Mouse (Mus musculus) granulocyte monocyte progenitor cell, adult 5-6 weeks (primary cell): ENCODE measurements around the gene Uckl1. TPM values are rescaled to one million over a fixed set of nuclear protein-coding genes. Genes with fewer than 3 reads are reported as not detected.
A peak's percentile ranks its signal among the peaks of the same experiment; 100 is the strongest.

ENCODE experiments used
- ATAC-seq: replicated peaks from 2 replicates; pipeline ENCODE4 v1.8.0; 2016; ENCODE audit warnings: mild to moderate bottlenecking, moderate TSS enrichment, inconsistent platforms; ENCODE audit not compliant: poor library complexity, severe bottlenecking
- total RNA-seq, 2 experiments: library from RNA; stranded (forward) in 1 of 2; stranded (reverse) in 1 of 2; fragments of 200-712, 200-1000 nt in 1 of 2; fragments of >200 nt in 1 of 2; fragmentation: Nextera tagmentation in 1 of 2; gene quantifications; 2 replicates each; pipeline ENCODE4 v1.2.3; 2014 to 2017

Uckl1 gene
- total RNA-seq, 2 experiments from 2014 or later: 54.1 to 128 TPM

DNA sequence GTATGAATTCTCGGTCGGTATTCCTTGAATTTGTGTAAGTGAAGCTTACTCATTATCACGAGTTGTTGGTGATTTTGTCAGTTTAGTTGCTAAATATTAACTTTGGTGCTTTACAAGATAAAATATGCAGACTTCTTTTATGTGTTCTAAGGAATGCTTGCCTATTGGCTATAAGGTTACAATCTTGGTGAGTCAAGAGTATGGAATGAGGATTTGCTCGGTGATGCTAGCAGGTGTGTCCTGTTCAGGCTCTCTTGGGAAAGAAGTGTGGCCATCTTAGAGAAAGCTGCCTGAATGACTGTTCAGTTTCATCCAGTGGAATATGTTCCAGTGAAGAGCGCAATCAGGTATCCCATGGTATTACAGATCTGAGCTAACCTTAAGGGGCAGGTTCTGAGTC lies 59.2 kb downstream of the Uckl1 start:
- no peak for ATAC-seq

DNA sequence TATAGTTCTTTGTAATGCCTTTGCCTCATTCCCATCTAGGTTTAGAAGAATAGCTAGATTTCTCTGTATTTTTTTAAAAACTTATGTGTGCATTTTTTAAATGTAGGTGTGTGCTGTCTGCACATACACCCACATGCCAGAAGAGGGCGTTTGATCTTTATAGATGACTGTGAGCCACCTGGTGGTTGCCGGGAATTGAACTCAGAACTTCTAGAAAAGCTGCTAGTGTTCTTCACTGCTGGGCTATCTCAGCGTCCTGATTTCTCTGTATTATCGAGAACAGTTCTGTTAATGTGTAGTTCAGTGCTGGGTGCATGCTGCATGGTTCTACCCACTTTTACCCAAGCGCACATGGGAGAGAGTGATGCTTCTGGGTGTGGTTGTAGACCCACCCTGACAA lies 61.9 kb downstream of the Uckl1 start:
- ATAC-seq: peak; percentile 27

DNA sequence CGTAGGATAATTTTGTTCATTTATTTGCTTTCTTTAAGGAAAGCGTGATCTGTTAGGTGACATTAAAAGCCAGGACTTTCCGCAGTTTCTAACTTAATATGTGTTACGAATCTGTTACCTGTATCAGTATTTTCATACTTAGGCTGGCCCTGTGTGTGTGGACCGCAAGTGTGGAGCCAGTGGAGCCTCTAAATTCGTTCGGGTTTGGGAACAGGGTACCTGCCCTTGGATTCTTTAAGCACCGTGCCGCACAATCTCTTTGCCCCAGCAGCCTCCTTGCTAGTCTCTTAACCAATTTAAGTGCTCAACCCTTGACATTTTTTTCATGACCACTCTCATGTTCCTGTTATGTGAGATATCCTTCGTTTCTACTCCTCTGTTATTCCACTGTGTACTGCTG lies 63.2 kb downstream of the Uckl1 start:
- no peak for ATAC-seq

DNA sequence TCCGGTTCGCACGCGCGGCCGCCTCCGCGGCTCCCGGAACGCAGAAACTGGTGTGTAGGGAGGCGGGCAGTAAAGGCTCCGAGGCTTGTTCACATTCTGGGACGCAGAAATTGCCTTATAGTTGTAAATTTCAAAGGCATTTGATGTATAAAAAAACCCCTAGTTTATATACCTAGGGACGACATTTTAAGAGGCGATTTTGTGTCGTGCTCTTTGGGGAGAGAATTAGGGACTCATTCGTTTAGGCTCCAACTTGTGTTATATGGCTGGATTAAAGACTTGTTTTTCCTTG lies 63.8 kb downstream of the Uckl1 start:
- no peak for ATAC-seq

DNA sequence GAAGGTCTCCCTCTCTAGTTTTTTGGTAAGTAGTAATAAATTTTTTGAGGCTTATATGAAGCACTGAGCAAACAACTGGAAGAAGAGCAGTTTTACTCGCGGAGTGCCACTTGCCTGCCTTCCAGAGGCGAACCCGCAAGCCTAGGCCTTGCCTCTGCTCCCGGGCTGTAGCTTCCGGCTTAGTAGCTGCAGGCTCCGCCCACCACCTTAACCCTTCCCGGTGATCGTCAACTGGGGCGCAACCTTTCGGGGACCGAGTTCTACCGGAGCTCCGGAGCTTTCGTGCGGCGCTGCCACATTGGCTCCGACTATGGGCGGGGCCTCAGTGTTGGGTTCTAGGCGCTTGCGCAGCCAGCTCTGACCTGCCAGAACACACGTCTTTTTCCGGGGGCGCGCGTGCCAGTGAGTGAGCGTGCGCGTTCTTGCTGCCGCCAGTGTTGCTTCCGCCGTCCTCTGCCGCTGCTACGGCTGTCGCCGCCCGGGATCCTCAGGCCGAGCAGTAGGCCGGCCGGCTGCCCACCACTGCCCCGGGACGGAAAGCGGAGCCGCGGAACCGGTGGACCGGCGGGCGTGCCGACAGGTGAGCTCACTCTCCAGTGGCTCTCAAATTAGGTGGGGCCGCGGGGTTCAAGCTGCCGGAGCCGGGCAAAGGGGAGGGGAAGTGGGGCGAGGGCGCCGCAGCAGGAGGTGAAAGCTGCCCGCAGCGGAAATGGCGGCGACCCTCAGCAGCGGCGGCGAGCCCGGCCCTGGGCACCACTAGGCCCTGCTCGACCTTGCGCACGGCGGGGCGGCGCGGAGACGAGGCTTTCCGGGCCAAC lies 64.4 kb downstream of the Uckl1 start, which contains the start of gene Dnajc5:
Dnajc5 (plus strand) TSS at position 368 of the 818 bp plus-strand sequence.
- peak; percentile 94 for ATAC-seq

DNA sequence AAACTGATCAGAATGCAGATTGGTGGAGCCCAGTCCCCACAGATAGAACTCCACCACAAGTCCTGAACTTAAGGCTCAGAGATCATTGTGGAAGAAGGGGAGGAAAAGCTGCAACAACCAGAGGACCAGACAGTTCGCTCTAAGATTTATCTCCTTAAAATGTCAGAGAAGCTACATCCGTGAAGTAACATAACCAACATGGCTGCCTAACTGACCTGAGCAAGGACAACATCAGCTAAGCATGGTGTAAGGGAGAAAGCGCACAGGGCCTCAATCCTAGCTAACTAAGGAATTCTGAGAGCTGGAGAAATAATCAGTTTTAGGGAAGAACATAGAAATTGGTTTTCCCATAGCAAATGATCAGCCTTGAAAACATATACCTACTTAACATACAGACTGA lies 65.5 kb downstream of the Uckl1 start:
- no peak for ATAC-seq

Other genes with a start within 250 kb of the Uckl1 start
- gene Zgpat, start 220.0 kb downstream of the Uckl1 start, total RNA-seq (2014; fragmentation: Nextera tagmentation): 12.8 and 18.3 TPM in 2 replicates
- 29.8 and 35.7 TPM in 2 replicates for gene Zgpat, start 220.0 kb downstream of the Uckl1 start, total RNA-seq (2017)
- 34.1 and 43.2 TPM in 2 replicates for gene Arfrp1, start 219.5 kb downstream of the Uckl1 start, total RNA-seq (2014; fragmentation: Nextera tagmentation)
- 38.6 and 39.2 TPM in 2 replicates for gene Arfrp1, start 219.5 kb downstream of the Uckl1 start, total RNA-seq (2017)
- gene Lime1, start 204.8 kb downstream of the Uckl1 start, total RNA-seq (2014; fragmentation: Nextera tagmentation): 24.1 and 24.9 TPM in 2 replicates
- gene Lime1, start 204.8 kb downstream of the Uckl1 start, total RNA-seq (2017): 6.9 and 20.8 TPM in 2 replicates
- 1.1 TPM in 1 of 2 replicates, not detected in the other for gene Zbtb46, start 125.5 kb downstream of the Uckl1 start, total RNA-seq (2014; fragmentation: Nextera tagmentation)
- gene Zbtb46, start 125.5 kb downstream of the Uckl1 start, total RNA-seq (2017): 0.13 and 0.15 TPM in 2 replicates
- gene Abhd16b, start 91.7 kb downstream of the Uckl1 start, total RNA-seq (2014; fragmentation: Nextera tagmentation): not detected in 2 replicates
- gene Abhd16b, start 91.7 kb downstream of the Uckl1 start, total RNA-seq (2017): not detected in 2 replicates
- 43.1 and 60.9 TPM in 2 replicates for gene Tpd52l2, start 87.8 kb downstream of the Uckl1 start, total RNA-seq (2014; fragmentation: Nextera tagmentation)
- 115 and 129 TPM in 2 replicates for gene Tpd52l2, start 87.8 kb downstream of the Uckl1 start, total RNA-seq (2017)
- gene Dnajc5, start 64.4 kb downstream of the Uckl1 start, total RNA-seq (2014; fragmentation: Nextera tagmentation): 43.8 and 47.1 TPM in 2 replicates
- gene Dnajc5, start 64.4 kb downstream of the Uckl1 start, total RNA-seq (2017): 46.4 and 54.5 TPM in 2 replicates
- gene Prpf6, start 7.0 kb upstream of the Uckl1 start, total RNA-seq (2014; fragmentation: Nextera tagmentation): 30.8 and 35.2 TPM in 2 replicates
- gene Prpf6, start 7.0 kb upstream of the Uckl1 start, total RNA-seq (2017): 68.8 and 71.6 TPM in 2 replicates
- 21.1 and 23.5 TPM in 2 replicates for gene Zfp512b, start 7.9 kb upstream of the Uckl1 start, total RNA-seq (2014; fragmentation: Nextera tagmentation)
- 11.6 and 15.6 TPM in 2 replicates for gene Zfp512b, start 7.9 kb upstream of the Uckl1 start, total RNA-seq (2017)
- 6.2 and 13.1 TPM in 2 replicates for gene Samd10, start 14.3 kb upstream of the Uckl1 start, total RNA-seq (2014; fragmentation: Nextera tagmentation)
- 3.2 and 4.5 TPM in 2 replicates for gene Samd10, start 14.3 kb upstream of the Uckl1 start, total RNA-seq (2017)
- gene Gm29797, start 72.1 kb upstream of the Uckl1 start, total RNA-seq (2014; fragmentation: Nextera tagmentation): not detected in 2 replicates
- gene Gm29797, start 72.1 kb upstream of the Uckl1 start, total RNA-seq (2017): not detected in 2 replicates
- gene Sox18, start 86.7 kb upstream of the Uckl1 start, total RNA-seq (2014; fragmentation: Nextera tagmentation): not detected in 2 replicates
- gene Sox18, start 86.7 kb upstream of the Uckl1 start, total RNA-seq (2017): not detected in 2 replicates
- gene Tcea2, start 95.4 kb upstream of the Uckl1 start, total RNA-seq (2014; fragmentation: Nextera tagmentation): 25.2 and 27.0 TPM in 2 replicates
- 13.6 and 14.1 TPM in 2 replicates for gene Tcea2, start 95.4 kb upstream of the Uckl1 start, total RNA-seq (2017)
- gene Rgs19, start 109.1 kb upstream of the Uckl1 start, total RNA-seq (2014; fragmentation: Nextera tagmentation): 246 and 266 TPM in 2 replicates
- 78.6 and 96.8 TPM in 2 replicates for gene Rgs19, start 109.1 kb upstream of the Uckl1 start, total RNA-seq (2017)
- gene Lkaaear1, start 113.5 kb upstream of the Uckl1 start, total RNA-seq (2014; fragmentation: Nextera tagmentation): not detected in 2 replicates
- gene Lkaaear1, start 113.5 kb upstream of the Uckl1 start, total RNA-seq (2017): not detected in 2 replicates
- gene Oprl1, start 130.1 kb upstream of the Uckl1 start, total RNA-seq (2014; fragmentation: Nextera tagmentation): not detected in 2 replicates
- gene Oprl1, start 130.1 kb upstream of the Uckl1 start, total RNA-seq (2017): not detected in 2 replicates
- not detected in 2 replicates for gene Myt1, start 178.4 kb upstream of the Uckl1 start, total RNA-seq (2014; fragmentation: Nextera tagmentation)
- gene Myt1, start 178.4 kb upstream of the Uckl1 start, total RNA-seq (2017): not detected in 2 replicates